Mouse (Mus musculus) MEL (cell line): ENCODE results near the gene Gm45213. TPM values are rescaled to one million over a fixed set of nuclear protein-coding genes. Genes with fewer than 3 reads are reported as not detected.

ENCODE experiments used
- DNase-seq: peaks from one replicate; pipeline ENCODE4 v3.0.0; 2011; ENCODE audit warnings: low read depth, low spot score
- H3K27ac ChIP-seq: 2 replicates; pipeline ENCODE4 v1.5.1; 2012; ENCODE audit warnings: low read depth, mild to moderate bottlenecking, control low read depth, low read length, moderate library complexity; ENCODE audit not compliant: control insufficient read depth
- H3K27me3 ChIP-seq, 2 experiments: fragments of 150-350 bp in 1 of 2; sonication (generic) in 1 of 2; 2 replicates each; pipeline ENCODE4 v1.6.1; 2012; ENCODE audit warnings: low read length in 2 of 2, mild to moderate bottlenecking in 2 of 2, improper control_type of control experiment in 1 of 2, moderate library complexity in 1 of 2; ENCODE audit not compliant: insufficient read depth in 2 of 2, control insufficient read depth in 1 of 2
- H3K36me3 ChIP-seq, 2 experiments: 2 replicates each; pipeline ENCODE4 v1.6.1; 2012 to 2014; ENCODE audit warnings: low read length in 2 of 2, improper control_type of control experiment in 1 of 2, inconsistent platforms in 1 of 2, mild to moderate bottlenecking in 1 of 2; ENCODE audit not compliant: insufficient read depth in 2 of 2, control insufficient read depth in 1 of 2
- H3K4me1 ChIP-seq, 2 experiments: fragments of 150-350 bp in 1 of 2; sonication (generic) in 1 of 2; 2 replicates each; pipeline ENCODE4 v1.6.1; 2012; ENCODE audit warnings: low read length in 2 of 2, improper control_type of control experiment in 1 of 2, mild to moderate bottlenecking in 1 of 2; ENCODE audit not compliant: insufficient read depth in 2 of 2, control insufficient read depth in 1 of 2
- H3K4me3 ChIP-seq, 2 experiments: fragments of 150-350 bp in 1 of 2; sonication (generic) in 1 of 2; 2 replicates each; pipeline ENCODE4 v1.5.1; 2012; ENCODE audit warnings: low read depth in 2 of 2, low read length in 2 of 2, mild to moderate bottlenecking in 2 of 2, moderate library complexity in 2 of 2, control low read depth in 1 of 2, improper control_type of control experiment in 1 of 2; ENCODE audit not compliant: control insufficient read depth in 1 of 2, insufficient read depth in 1 of 2
- H3K79me2 ChIP-seq: 2 replicates; pipeline ENCODE4 v1.6.1; 2012; ENCODE audit warnings: mild to moderate bottlenecking, low read length, moderate library complexity; ENCODE audit not compliant: control insufficient read depth, poor library complexity, insufficient read depth
- H3K9ac ChIP-seq: 2 replicates; pipeline ENCODE4 v1.6.1; 2012; ENCODE audit warnings: low read depth, mild to moderate bottlenecking, control low read depth, low read length, moderate library complexity; ENCODE audit not compliant: control insufficient read depth, poor library complexity, severe bottlenecking
- H3K9me3 ChIP-seq: fragments of 150-350 bp; sonication (generic); replicated peaks from 2 replicates; pipeline ENCODE4 v1.6.1; 2012; ENCODE audit warnings: mild to moderate bottlenecking, low read length, improper control_type of control experiment, moderate library complexity; ENCODE audit not compliant: insufficient read depth
- BHLHE40 ChIP-seq: IDR thresholded peaks from 2 replicates; pipeline ENCODE4 v1.6.1; 2012; ENCODE audit warnings: low read depth, mild to moderate bottlenecking, inconsistent platforms, low read length, improper control_type of control experiment, borderline replicate concordance
- CHD2 ChIP-seq: IDR thresholded peaks from 2 replicates; pipeline ENCODE4 v1.6.1; 2011; ENCODE audit warnings: low read length, improper control_type of control experiment
- ETS1 ChIP-seq: IDR thresholded peaks from 2 replicates; pipeline ENCODE4 v1.6.1; 2012; ENCODE audit warnings: low read depth, mild to moderate bottlenecking, inconsistent platforms, low read length, improper control_type of control experiment, moderate library complexity
- GABPA ChIP-seq: IDR thresholded peaks from 2 replicates; pipeline ENCODE4 v1.6.1; 2012; ENCODE audit warnings: low read depth, mild to moderate bottlenecking, inconsistent platforms, low read length, improper control_type of control experiment, moderate library complexity
- GATA1 ChIP-seq: IDR thresholded peaks from 2 replicates; pipeline ENCODE4 v1.6.1; 2011; ENCODE audit warnings: low read depth, low read length, improper control_type of control experiment
- HCFC1 ChIP-seq: IDR thresholded peaks from 2 replicates; pipeline ENCODE4 v1.6.1; 2012; ENCODE audit warnings: low read depth, mild to moderate bottlenecking, inconsistent platforms, low read length, improper control_type of control experiment, moderate library complexity
- JUND ChIP-seq: IDR thresholded peaks from 2 replicates; pipeline ENCODE4 v1.6.1; 2011; ENCODE audit warnings: low read depth, mild to moderate bottlenecking, improper control_type of control experiment, low read length
- MAFK ChIP-seq: IDR thresholded peaks from 2 replicates; pipeline ENCODE4 v1.6.1; 2011; ENCODE audit warnings: low read depth, mild to moderate bottlenecking, low read length, improper control_type of control experiment, borderline replicate concordance
- MAX ChIP-seq: IDR thresholded peaks from 2 replicates; pipeline ENCODE4 v1.6.1; 2011; ENCODE audit warnings: low read length, improper control_type of control experiment
- MEF2A ChIP-seq: IDR thresholded peaks from 2 replicates; pipeline ENCODE4 v1.6.1; 2014; ENCODE audit warnings: low read depth, mild to moderate bottlenecking, inconsistent platforms, low read length, improper control_type of control experiment; ENCODE audit not compliant: poor library complexity, insufficient replicate concordance, severe bottlenecking; ENCODE audit errors: extremely low read depth
- MYB ChIP-seq: IDR thresholded peaks from 2 replicates; pipeline ENCODE4 v1.6.1; 2011; ENCODE audit warnings: mild to moderate bottlenecking, low read depth, low read length, improper control_type of control experiment
- MYC ChIP-seq: IDR thresholded peaks from 2 replicates; pipeline ENCODE4 v1.6.1; 2011; ENCODE audit warnings: low read depth, mild to moderate bottlenecking, low read length, improper control_type of control experiment, moderate library complexity
- POLR2A ChIP-seq, 2 experiments: IDR thresholded peaks; 2 replicates each; pipeline ENCODE4 v1.6.1; 2011 to 2012; ENCODE audit warnings: low read length in 2 of 2, mild to moderate bottlenecking in 2 of 2, control low read depth in 1 of 2, improper control_type of control experiment in 1 of 2, low read depth in 1 of 2, moderate library complexity in 1 of 2; ENCODE audit not compliant: control insufficient read depth in 1 of 2, insufficient read depth in 1 of 2, poor library complexity in 1 of 2
- POLR2AphosphoS2 ChIP-seq: IDR thresholded peaks from 2 replicates; pipeline ENCODE4 v1.6.1; 2011; ENCODE audit warnings: low read length, improper control_type of control experiment
- POLR2AphosphoS5 ChIP-seq: IDR thresholded peaks from 2 replicates; pipeline ENCODE4 v1.6.1; 2012; ENCODE audit warnings: low read depth, borderline replicate concordance, mild to moderate bottlenecking, inconsistent platforms, low read length, moderate library complexity, mixed read lengths
- RAD21 ChIP-seq: IDR thresholded peaks from 2 replicates; pipeline ENCODE4 v1.6.1; 2011; ENCODE audit warnings: mild to moderate bottlenecking, low read depth, low read length, improper control_type of control experiment
- RCOR1 ChIP-seq: IDR thresholded peaks from 2 replicates; pipeline ENCODE4 v1.6.1; 2012; ENCODE audit warnings: low read depth, mild to moderate bottlenecking, inconsistent platforms, low read length, improper control_type of control experiment
- SIN3A ChIP-seq: IDR thresholded peaks from 2 replicates; pipeline ENCODE4 v1.6.1; 2012; ENCODE audit warnings: low read length, improper control_type of control experiment, inconsistent platforms
- SMC3 ChIP-seq: IDR thresholded peaks from 2 replicates; pipeline ENCODE4 v1.6.1; 2011; ENCODE audit warnings: low read depth, low read length, improper control_type of control experiment
- TAL1 ChIP-seq: IDR thresholded peaks from 2 replicates; pipeline ENCODE4 v1.6.1; 2012; ENCODE audit warnings: mild to moderate bottlenecking, inconsistent platforms, low read length, moderate library complexity, mixed read lengths
- TBP ChIP-seq: IDR thresholded peaks from 2 replicates; pipeline ENCODE4 v1.8.0; 2011; ENCODE audit warnings: low read depth, low read length, improper control_type of control experiment
- TCF12 ChIP-seq: IDR thresholded peaks from 2 replicates; pipeline ENCODE4 v1.6.1; 2014; ENCODE audit warnings: low read depth, mild to moderate bottlenecking, inconsistent platforms, low read length, improper control_type of control experiment, moderate library complexity
- UBTF ChIP-seq: IDR thresholded peaks from 2 replicates; pipeline ENCODE4 v1.6.1; 2012; ENCODE audit warnings: low read depth, mild to moderate bottlenecking, inconsistent platforms, low read length, improper control_type of control experiment, moderate library complexity, borderline replicate concordance; ENCODE audit not compliant: insufficient read depth
- USF1 ChIP-seq: IDR thresholded peaks from 2 replicates; pipeline ENCODE4 v1.6.1; 2014; ENCODE audit warnings: low read depth, mild to moderate bottlenecking, inconsistent platforms, low read length, improper control_type of control experiment, moderate library complexity
- USF2 ChIP-seq, 2 experiments: IDR thresholded peaks; 2 replicates each; pipeline ENCODE4 v1.6.1; 2011 to 2012; ENCODE audit warnings: improper control_type of control experiment in 2 of 2, low read length in 2 of 2, borderline replicate concordance in 1 of 2, inconsistent platforms in 1 of 2, low read depth in 1 of 2, mild to moderate bottlenecking in 1 of 2; ENCODE audit not compliant: insufficient read depth in 1 of 2
- ZMIZ1 ChIP-seq: IDR thresholded peaks from 2 replicates; pipeline ENCODE4 v1.6.1; 2012; ENCODE audit warnings: low read depth, mild to moderate bottlenecking, inconsistent platforms, low read length, improper control_type of control experiment, moderate library complexity
- ZNF384 ChIP-seq: IDR thresholded peaks from 2 replicates; pipeline ENCODE4 v1.6.1; 2012; ENCODE audit warnings: low read depth, mild to moderate bottlenecking, inconsistent platforms, low read length, improper control_type of control experiment
- polyA plus RNA-seq, 2 experiments: library from polyadenylated mRNA; stranded (reverse) in 1 of 2; unstranded in 1 of 2; fragments of >175 nt in 1 of 2; fragments of >200 nt in 1 of 2; gene quantifications; 2 replicates each; pipeline versions ENCODE4 v1.2.1 to v1.2.4; 2012; ENCODE audit warnings: low replicate concordance in 2 of 2, low read depth in 1 of 2; ENCODE audit not compliant: insufficient read length in 2 of 2, insufficient read depth in 1 of 2, missing spikeins in 1 of 2
- total RNA-seq: library from RNA; depleted of rRNA; stranded (reverse); fragments of 300-350 nt; gene quantifications from 2 replicates; pipeline ENCODE4 v1.2.3, GENCODE M21; 2012

Gene Gm45213
- total and polyA plus RNA-seq, 3 experiments = not detected

- H3K36me3 ChIP-seq = no peaks in the 10 kb centered on the region; a peak in 1 of 4 replicates
- no peak overlapping the region for H3K27ac ChIP-seq
- no peaks in the 10 kb centered on the region for H3K79me2 ChIP-seq
- H3K27me3 ChIP-seq = no peaks in the 10 kb centered on the region
- H3K4me3 ChIP-seq = no peak overlapping the region
- H3K4me1 ChIP-seq = no peaks in the 10 kb centered on the region
- no peak overlapping the region for H3K9ac ChIP-seq
- no peaks in the 10 kb centered on the region for H3K9me3 ChIP-seq
- DNase-seq = no peak
- TF ChIP-seq GABPA (no peak), POLR2AphosphoS2 (no peak), POLR2A (IDR thresholded peaks at IDR 0.05; ENCODE audit: control insufficient read depth in 1 of 2, insufficient read depth in 1 of 2, low read depth in 1 of 2, low read length in 2 of 2, poor library complexity in 1 of 2) (no peak), UBTF (no peak), MEF2A (no peak), BHLHE40 (no peak), MAFK (no peak), MYB (no peak)
These were observed 49.3 kb downstream of the Gm45213 start for GRCm38 (mm10) chr7:66092656-66093055.

- Histone ChIP-seq H3K27ac (no peak overlapping the region), H3K36me3 (no peaks in the 10 kb centered on the region; a peak in 1 of 4 replicates)
These were observed 50.7 kb downstream of the Gm45213 start for GRCm38 (mm10) chr7:66094141-66094540.

GRCm38 (mm10) chr7:66098803-66099202, 55.4 kb downstream of the Gm45213 start:
- no peak overlapping the region for H3K27ac ChIP-seq
- DNase-seq = no peak
- H3K4me1 ChIP-seq = no peaks in the 10 kb centered on the region
- H3K36me3 ChIP-seq = no peaks in the 10 kb centered on the region
- no peaks in the 10 kb centered on the region for H3K27me3 ChIP-seq
- no peak overlapping the region for H3K4me3 ChIP-seq
- H3K9me3 ChIP-seq = no peaks in the 10 kb centered on the region
- no peaks in the 10 kb centered on the region for H3K79me2 ChIP-seq
- no peak overlapping the region for H3K9ac ChIP-seq
- no peak for TF ChIP-seq RCOR1
- no peak for TF ChIP-seq ETS1
- TF ChIP-seq ZMIZ1 = no peak
- no peak for TF ChIP-seq HCFC1
- TF ChIP-seq RAD21 = no peak
- no peak for TF ChIP-seq CHD2
- TF ChIP-seq JUND = no peak
- TF ChIP-seq TBP = no peak
- no peak for TF ChIP-seq SIN3A
- no peak for TF ChIP-seq TCF12
- TF ChIP-seq MYC = no peak
- TF ChIP-seq TAL1 = no peak
- TF ChIP-seq MYB = no peak
- TF ChIP-seq ZNF384 = no peak
- TF ChIP-seq USF1 = no peak
- TF ChIP-seq GABPA = no peak

More at GRCm38 (mm10) chr7:66094141-66094540, 50.7 kb downstream of the Gm45213 start:
- DNase-seq = no peak
- no peaks in the 10 kb centered on the region for H3K27me3 ChIP-seq
- no peak overlapping the region for H3K9ac ChIP-seq
- no peak for TF ChIP-seq HCFC1
- TF ChIP-seq USF1 = no peak
- no peak for TF ChIP-seq TBP
- TF ChIP-seq ETS1 = no peak
- no peak for TF ChIP-seq MYB
- no peak for TF ChIP-seq MAX
- TF ChIP-seq JUND = no peak
- no peak for TF ChIP-seq POLR2AphosphoS2
- no peak for TF ChIP-seq SMC3
- no peak for TF ChIP-seq BHLHE40
- no peak for TF ChIP-seq ZMIZ1
- TF ChIP-seq SIN3A = no peak
- no peak for TF ChIP-seq USF2 (IDR thresholded peaks at IDR 0.05; ENCODE audit: borderline replicate concordance in 1 of 2, insufficient read depth in 1 of 2, low read depth in 1 of 2, low read length in 2 of 2)
- TF ChIP-seq GATA1 = no peak
- TF ChIP-seq POLR2AphosphoS5 = no peak
- no peak for TF ChIP-seq TCF12
- TF ChIP-seq, all 39 proteins: peak for 0
- Histone ChIP-seq H3K4me1 (no peaks in the 10 kb centered on the region), H3K4me3 (no peak overlapping the region), H3K79me2 (no peaks in the 10 kb centered on the region), H3K9me3 (no peaks in the 10 kb centered on the region)
